Mouse (Mus musculus) thymus, postnatal 36 days (tissue): Measurements from ENCODE around the gene 1500009L16Rik.

Source experiments
- DNase-seq, 2 experiments: peaks; one replicate each; pipeline ENCODE4 v3.0.0; 2022; ENCODE audit warnings: mixed read lengths in 2 of 2

Gene 1500009L16Rik

DNA sequence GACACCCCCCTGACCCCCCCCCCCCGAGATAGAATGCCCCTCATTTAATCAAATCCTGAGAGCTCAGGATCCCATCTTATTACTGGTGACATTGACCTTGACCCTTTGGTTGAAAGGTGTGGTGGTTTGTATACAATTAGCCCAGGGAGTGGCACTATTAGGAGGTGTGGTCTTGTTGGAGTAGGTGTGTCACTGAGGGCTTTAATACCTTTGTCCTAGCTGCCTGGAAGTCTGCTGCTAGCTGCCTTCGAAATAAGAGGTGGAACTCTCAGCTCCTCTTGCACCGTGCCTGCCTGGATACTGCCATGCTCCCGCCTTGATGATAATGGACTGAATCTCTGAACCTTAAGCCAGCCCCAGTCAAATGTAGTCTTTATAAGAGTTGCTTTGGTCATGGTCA is 41.2 kb downstream of the 1500009L16Rik start:
- no peak for DNase-seq

DNA sequence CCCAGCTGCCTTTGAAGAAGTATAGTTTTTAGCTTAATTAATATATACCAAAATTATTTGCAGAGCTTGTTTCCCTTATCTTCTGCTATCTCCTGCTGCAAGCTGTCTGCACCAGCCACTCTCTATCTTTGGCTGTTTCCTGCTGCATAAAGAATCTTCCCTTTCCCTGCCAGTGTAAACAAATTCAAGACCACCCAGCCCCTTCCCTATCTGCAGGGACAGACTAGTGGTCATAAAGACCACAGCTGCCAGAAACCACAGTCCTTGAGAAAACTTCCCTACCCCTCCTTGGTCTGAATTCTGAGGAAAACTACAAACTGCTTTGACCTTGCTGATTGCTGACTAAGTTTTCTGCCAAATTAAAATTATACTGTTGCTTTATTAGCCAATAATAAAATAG is 44.2 kb downstream of the 1500009L16Rik start:
- no peak for DNase-seq

DNA sequence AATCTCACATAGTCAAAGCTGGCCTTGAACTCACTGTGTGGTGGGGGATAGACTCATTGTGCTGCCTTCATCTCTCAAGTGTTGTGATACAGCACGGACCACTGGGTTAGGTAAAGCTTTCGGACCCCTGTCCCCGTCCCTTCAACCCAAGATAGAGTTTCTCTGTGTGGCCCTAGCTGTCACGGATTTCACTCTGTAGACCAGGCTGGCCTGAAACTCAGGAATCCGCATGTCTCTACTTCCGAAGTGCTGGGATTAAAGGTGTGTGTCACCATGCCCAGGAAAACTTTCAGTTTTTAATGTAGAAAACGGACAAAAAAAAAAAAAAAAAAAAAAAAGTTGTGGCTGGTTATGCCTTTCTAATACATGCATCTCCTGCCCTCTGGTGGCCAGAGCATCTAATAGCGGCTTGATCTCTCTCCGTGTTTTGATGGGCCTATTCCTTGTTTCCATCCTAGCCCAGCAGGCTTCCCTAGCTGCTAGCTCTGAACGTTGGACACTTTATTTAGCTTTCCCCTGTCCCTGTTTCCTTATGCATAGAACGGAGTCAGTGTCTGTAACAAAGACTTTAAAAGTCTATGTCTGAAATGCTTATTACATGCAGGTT is 53.7 kb downstream of the 1500009L16Rik start:
- peak; percentile 14 to 22 for DNase-seq

DNA sequence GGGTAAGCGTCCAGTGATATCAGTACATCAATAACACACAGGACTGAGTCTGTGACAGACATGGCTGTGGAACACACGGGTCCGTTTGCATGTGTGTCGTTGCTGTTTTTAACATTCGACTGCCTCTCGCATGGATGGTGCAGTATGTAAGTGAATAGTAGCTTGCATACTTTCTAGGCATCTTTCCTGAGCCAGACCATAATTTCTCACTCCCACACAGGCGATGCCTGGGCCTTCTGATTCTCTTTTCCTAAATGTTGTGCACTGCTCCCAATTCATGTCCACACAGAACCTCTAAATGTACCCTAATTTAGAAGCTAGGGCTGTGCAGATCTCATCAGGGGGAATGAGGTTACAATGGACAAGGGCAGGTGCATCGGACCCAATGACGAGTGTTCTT is 54.6 kb downstream of the 1500009L16Rik start:
- DNase-seq: no peak

DNA sequence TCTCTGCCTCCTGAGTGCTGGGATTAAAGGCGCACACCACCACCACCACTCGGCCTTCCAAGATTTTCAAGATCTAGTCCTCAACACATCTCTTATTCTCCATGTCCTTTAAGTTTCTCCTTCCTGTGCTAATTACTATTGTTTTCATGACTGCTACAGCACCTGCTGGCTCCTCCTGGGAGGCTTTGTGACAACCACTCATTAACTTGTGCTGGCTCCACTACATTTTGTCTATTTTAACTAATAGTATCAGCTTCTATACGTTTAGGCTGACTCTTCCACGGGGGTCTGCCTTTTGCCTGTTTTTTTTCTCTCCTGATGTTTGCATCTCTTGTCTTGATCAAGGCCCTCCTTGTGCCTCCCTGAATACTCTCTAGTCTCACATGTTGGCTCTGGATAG is 59.2 kb downstream of the 1500009L16Rik start:
- DNase-seq: no peak

DNA sequence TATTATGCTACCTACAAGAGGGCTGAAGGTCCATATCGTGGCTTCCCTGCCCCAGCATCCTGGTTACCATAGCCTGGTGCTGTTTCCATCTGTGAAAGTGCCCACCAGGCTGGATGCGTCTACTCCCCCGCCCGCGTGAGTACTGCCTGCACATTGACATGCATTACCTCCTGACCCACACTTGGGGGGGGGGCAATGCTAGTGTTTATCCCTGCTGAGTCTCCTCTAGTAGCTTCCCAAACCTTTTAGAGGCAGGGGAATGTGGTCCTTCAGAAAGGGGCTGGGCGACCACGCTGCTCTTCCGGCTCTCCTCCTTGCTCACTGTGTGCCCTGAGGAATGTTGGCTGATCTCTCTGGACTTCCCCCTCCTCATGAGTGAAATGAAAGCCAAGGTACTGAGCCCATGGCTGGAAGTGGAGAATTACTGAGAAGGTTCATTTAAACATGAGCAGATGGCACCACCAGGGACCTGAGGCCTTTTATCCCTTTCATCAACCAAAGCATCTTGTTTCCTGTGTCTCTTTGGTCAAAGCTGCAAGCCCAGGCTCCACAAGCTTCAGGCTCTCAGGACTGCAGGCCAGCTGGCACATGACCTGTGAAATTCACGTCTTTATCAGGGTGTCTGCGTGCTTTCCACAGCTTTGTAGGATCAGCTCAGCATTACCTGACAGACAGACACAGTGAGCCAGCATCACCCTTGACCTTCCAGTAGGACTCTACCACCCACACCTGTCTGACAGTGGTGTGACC is 59.9 kb downstream of the 1500009L16Rik start:
- no peak for DNase-seq

DNA sequence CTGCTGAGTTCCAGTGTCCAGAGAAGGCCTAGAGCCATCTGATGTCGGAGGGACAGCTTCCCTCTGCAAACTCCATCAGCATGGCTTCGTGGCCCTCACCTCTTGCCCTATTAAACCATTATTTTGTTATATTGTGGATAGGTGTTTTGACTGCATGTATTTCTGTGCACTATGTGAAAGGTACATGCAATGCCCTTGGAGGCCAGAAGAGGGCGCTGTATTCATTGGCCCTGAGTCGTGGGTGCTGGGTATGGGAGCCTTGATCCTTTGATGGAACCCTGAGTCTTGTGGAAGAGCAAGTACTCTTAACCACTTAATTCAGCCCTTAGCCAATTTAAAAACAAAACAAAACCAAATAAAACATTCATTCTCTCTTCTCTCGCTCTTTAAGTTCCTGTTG is 62.3 kb downstream of the 1500009L16Rik start:
- DNase-seq: peak in 1 of 2 experiments; percentile 15

DNA sequence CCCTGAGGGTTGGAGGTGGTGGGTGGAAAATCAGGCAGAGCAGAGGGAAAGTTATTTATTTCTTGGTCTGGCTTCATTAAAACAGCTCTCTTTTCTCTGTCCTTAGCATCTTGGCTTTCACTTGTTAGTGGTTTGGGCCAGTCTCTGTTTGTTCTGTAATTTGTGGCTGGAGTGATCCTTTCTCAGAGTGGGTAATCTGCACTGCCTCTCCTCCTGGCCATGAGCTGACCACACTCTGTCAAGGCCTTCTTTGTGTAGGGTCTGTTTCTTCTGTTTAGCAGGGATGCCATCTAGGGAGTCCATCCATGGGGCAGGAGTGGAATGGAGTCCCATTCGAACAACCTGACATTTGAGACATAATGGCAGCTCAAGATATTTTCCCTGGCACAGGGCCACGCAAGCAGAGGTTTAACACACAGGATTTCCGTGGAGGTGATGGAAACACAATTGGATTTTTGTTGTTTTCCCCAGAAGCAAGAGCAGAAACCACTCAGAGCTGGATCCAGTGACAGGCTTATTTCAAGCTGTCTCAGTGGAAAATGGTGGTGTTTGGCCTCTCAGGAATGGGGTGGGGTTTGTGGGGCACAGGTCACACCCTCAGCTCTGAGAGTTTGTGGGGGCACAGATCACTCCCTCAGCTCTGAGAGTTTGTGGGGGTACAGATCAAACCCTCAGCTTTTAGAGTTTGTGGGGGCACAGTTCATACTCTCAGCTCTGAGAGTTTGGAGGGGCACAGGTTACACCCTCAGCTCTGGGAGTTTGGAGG is 63.1 kb downstream of the 1500009L16Rik start:
- DNase-seq: no peak

DNA sequence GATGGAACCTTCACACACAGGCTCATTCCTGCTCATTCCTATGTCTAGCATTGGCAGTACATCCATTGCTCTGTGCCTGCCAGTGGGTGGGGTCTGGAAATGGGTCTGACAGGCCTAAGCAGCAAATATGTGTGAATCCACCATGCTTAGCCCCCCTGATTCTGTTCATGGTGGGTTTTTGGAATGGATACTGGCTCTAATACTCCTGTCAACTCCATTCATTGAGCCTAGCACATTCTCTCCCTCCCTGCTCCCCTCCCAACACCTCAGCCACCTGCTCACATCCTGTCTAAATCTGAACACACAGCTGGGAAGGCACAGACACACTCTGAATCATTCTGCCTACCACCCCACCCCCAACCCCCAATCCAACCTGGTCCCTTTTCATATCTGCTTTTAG is 72.4 kb downstream of the 1500009L16Rik start:
- DNase-seq: no peak

DNA sequence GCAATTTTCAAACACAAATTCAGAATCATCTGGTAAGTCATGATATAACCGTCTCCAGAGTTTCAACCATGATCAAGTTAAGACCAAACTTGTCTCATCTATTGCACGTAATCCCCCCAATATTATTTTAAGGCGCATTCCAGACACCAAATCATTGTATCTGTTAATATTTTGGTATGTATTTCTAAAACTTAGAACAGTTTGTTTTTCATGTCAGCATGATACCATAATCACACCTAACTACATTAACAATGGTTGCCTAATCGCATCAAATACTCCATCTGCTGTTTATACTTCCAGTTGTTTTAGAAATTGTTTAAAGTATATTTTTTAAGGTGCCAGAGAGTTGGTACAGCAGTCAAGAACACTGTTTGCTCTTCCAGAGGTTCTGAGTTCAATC is 72.8 kb downstream of the 1500009L16Rik start:
- DNase-seq: no peak

DNA sequence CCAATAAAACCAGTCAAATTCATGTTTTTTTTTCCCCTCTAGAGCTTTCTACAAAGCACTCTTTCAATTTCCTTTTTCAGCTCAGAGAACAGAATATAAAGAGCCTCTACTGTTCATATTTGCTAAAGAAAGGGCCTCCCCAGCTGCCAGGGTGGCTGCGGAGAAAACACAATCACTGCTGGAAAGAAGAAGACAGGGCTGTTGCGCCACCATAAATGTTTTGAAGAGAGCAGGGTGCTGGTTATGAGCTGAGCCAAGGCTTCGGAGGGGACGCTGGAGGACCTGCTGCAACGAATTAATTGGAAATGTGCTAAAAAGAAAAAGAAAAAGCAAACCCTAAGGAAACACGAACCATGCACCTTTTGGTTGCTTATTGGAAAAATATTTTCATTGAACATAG is 81.4 kb downstream of the 1500009L16Rik start:
- DNase-seq: no peak

DNA sequence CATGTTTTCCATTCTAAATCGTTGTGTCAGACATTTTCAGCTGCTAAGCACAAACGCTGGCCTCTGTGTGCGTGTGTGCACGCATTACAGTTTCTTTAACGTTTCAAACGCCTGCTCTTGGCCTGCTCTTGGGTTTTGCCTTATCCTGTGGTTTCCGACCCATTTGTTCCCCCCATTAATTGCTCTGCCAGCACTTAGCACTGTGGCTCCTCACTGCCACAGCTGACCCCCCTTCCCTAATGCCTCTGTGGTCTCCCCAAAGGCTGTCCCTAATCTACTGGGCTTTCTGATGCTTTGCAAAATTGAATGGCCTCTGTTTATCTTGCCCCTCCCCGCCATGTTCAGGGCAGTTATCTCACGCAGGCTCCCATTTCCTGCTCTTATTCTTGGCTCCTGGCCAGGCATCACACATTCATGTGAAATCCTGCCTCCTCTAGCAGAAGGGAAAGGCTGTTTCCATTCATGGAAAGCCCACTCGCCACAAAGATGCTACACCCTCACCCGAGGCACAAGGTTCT is 82.6 kb downstream of the 1500009L16Rik start:
- DNase-seq: no peak

DNA sequence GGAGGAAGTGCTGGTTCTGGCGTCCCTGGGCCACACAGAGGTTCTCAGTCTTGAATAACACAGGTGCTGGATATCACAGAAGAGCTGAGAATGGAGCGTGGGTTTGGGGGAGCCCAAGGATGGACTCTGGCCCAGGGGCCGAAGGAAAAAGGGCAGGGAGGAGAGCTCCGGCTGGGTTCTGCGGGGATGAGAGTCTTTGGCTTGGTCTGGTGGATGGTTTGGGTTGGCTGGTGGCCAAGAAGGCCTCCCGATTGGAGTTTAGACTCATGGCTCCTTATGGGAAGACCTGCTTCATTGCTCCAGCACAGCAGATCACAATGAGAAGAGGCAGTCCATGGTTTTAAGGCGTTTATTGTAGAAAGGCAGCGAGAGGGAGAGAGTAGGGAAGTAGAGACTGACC is 84.6 kb downstream of the 1500009L16Rik start:
- DNase-seq: no peak
